Mouse (Mus musculus) hindbrain, embryonic 16.5 days (tissue): ENCODE results near the gene Ccn1. TPM values are rescaled to one million over a fixed set of nuclear protein-coding genes. Genes with fewer than 3 reads are reported as not detected.

Source experiments
- ATAC-seq: fragments of 200-750 bp; cut with Nextera tagmentation; 2 replicates; pipeline ENCODE4 v1.8.0; 2017; ENCODE audit warnings: moderate TSS enrichment, moderate library complexity
- H3K27ac ChIP-seq: fragments of 300-500 bp; sonication (generic); 2 replicates; pipeline ENCODE4 v1.5.1; 2014; ENCODE audit warnings: low read depth, mild to moderate bottlenecking, control low read depth, low read length, moderate library complexity
- H3K27me3 ChIP-seq: fragments of 300-500 bp; sonication (generic); replicated peaks from 2 replicates; pipeline ENCODE4 v1.6.1; 2014; ENCODE audit warnings: low read length; ENCODE audit not compliant: control insufficient read depth, insufficient read depth
- H3K36me3 ChIP-seq: fragments of 300-500 bp; sonication (generic); 2 replicates; pipeline ENCODE4 v1.6.1; 2014; ENCODE audit warnings: mild to moderate bottlenecking, low read length, moderate library complexity, mixed read lengths; ENCODE audit not compliant: control insufficient read depth, insufficient read depth
- H3K4me1 ChIP-seq: fragments of 300-500 bp; sonication (generic); 2 replicates; pipeline ENCODE4 v1.6.1; 2014; ENCODE audit warnings: low read depth, low read length; ENCODE audit not compliant: control insufficient read depth, insufficient read depth
- H3K4me2 ChIP-seq: fragments of 300-500 bp; sonication (generic); 2 replicates; pipeline ENCODE4 v1.6.1; 2014; ENCODE audit warnings: mild to moderate bottlenecking, low read length, control low read depth, moderate library complexity
- H3K4me3 ChIP-seq: fragments of 300-500 bp; sonication (generic); 2 replicates; pipeline ENCODE4 v1.5.1; 2014; ENCODE audit warnings: mild to moderate bottlenecking, low read length, control low read depth, moderate library complexity
- H3K9ac ChIP-seq: fragments of 300-500 bp; sonication (generic); 2 replicates; pipeline ENCODE4 v1.6.1; 2014; ENCODE audit warnings: low read depth, mild to moderate bottlenecking, control low read depth, low read length, moderate library complexity
- H3K9me3 ChIP-seq: fragments of 300-500 bp; sonication (generic); 2 replicates; pipeline ENCODE4 v1.6.1; 2014; ENCODE audit warnings: mild to moderate bottlenecking, low read length, moderate library complexity; ENCODE audit not compliant: control insufficient read depth
- WGBS: fragments of 180-500 bp; shearing (Covaris S2); extraction: QIAGEN DNeasy Blood & Tissue Kit; methylation state at CpG from one replicate; pipeline ENCODE4 v1.1.7; 2014; 5-methylcytosine and 5-hydroxymethylcytosine counted together
- polyA plus RNA-seq: library from polyadenylated mRNA; unstranded; fragments of >200 nt; fragmentation: Nextera tagmentation; extraction: Ambion mirVana; gene quantifications from 2 replicates; pipeline ENCODE4 v1.2.1, GENCODE M21; 2015

The Ccn1 gene
- polyA plus RNA-seq, 1 experiment from 2014 or later: 7.5 TPM

DNA sequence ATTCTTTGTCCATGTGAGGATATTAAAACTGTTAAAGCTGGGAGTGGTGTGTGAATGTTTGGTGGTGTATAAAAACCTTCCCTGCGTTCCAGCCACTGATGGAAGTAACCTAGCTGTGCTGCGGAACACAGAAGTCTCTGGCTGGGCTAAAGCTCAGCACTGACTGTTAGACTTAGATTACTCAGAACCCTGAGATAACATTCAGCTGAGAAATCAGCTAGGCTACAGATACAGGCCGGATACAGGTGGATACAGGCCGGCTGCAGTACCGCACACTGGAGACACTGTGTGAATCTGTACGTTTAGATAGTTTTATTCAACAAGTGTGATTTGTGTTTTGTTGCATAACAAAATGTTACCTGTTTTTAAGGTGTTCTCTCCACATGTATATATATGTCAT is 49.0 kb downstream of the Ccn1 start:
- no peak overlapping the region for H3K27ac ChIP-seq
- H3K9me3 ChIP-seq: no peaks in the 10 kb centered on the region
- H3K27me3 ChIP-seq: no peaks in the 10 kb centered on the region
- no peak for ATAC-seq
- no peak overlapping the region for H3K4me2 ChIP-seq
- peaks cover 32% of the 10 kb centered on the region for H3K36me3 ChIP-seq
- H3K4me3 ChIP-seq: no peak overlapping the region
- H3K9ac ChIP-seq: no peak overlapping the region
- WGBS: 93% methylated on average over 6 of the region's 6 CpGs
- H3K4me1 ChIP-seq: 0 out of 2 replicates have a peak, but pooled peaks cover 2% of the 10 kb centered on the region

DNA sequence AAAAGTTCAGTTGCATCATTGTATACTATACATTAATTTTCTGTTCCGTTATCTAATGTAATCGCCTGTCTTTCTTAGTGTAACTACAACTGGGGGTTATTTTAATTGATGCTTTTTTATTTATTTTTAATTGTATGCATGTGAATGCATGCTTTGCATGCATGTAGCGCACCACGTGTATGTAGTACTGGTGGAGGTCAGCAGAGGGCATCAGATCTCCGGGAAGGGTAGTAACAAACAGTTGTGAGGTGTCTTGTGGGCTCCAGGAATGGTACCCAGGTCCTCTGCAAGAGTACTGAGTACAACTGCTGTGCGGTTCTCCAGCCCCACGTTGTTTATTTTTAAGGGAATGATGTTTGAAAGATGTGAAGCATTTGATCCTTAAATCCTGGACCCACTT is 50.7 kb downstream of the Ccn1 start:
- Histone ChIP-seq H3K27ac (no peak overlapping the region), H3K27me3 (no peaks in the 10 kb centered on the region), H3K9me3 (no peaks in the 10 kb centered on the region), H3K4me3 (no peak overlapping the region), H3K4me1 (0 out of 2 replicates have a peak, but pooled peaks cover 2% of the 10 kb centered on the region), H3K36me3 (peaks cover 36% of the 10 kb centered on the region), H3K4me2 (no peak overlapping the region), H3K9ac (no peak overlapping the region)
- WGBS: 95% methylated on average over 7 of the region's 7 CpGs
- ATAC-seq: no peak

Other genes starting within 250 kb of the Ccn1 start
- 30.5 and 34.1 TPM in 2 replicates for gene Znhit6, start 73.8 kb downstream of the Ccn1 start, polyA plus RNA-seq
- gene Ddah1, start 108.7 kb upstream of the Ccn1 start, polyA plus RNA-seq: 119 and 132 TPM in 2 replicates